Mouse (Mus musculus) lung, embryonic 14.5 days (tissue): ENCODE results near the gene Dctpp1. TPM values are rescaled to one million over a fixed set of nuclear protein-coding genes. Genes with fewer than 3 reads are reported as not detected.
"Not testable (repeated sequence)": the region's sequence is repeated elsewhere in the genome, so short reads cannot be mapped to it uniquely, and the experiment has no call there.

Experiments used
- ATAC-seq: fragments of 200-750 bp; cut with Nextera tagmentation; 2 replicates; pipeline ENCODE4 v1.8.0; 2017; ENCODE audit warnings: mild to moderate bottlenecking, moderate TSS enrichment, moderate library complexity; ENCODE audit not compliant: insufficient read depth
- DNase-seq: peaks from one replicate; pipeline ENCODE4 v3.0.0-alpha.2; 2015
- H3K27ac ChIP-seq: fragments of 300-500 bp; sonication (generic); 2 replicates; pipeline ENCODE4 v1.5.1; 2014; ENCODE audit warnings: low read depth, mild to moderate bottlenecking, moderate library complexity
- H3K27me3 ChIP-seq: fragments of 300-500 bp; sonication (generic); 2 replicates; pipeline ENCODE4 v1.6.1; 2014; ENCODE audit warnings: low read length, control low read depth; ENCODE audit not compliant: insufficient read depth
- H3K36me3 ChIP-seq: fragments of 300-500 bp; sonication (generic); 2 replicates; pipeline ENCODE4 v1.6.1; 2014; ENCODE audit warnings: control low read depth; ENCODE audit not compliant: insufficient read depth
- H3K4me1 ChIP-seq: fragments of 300-500 bp; sonication (generic); 2 replicates; pipeline ENCODE4 v1.6.1; 2014; ENCODE audit warnings: antibody characterized with exemption, control low read depth; ENCODE audit not compliant: insufficient read depth
- H3K4me2 ChIP-seq: fragments of 300-500 bp; sonication (generic); 2 replicates; pipeline ENCODE4 v1.6.1; 2014; ENCODE audit warnings: mild to moderate bottlenecking
- H3K4me3 ChIP-seq: fragments of 300-500 bp; sonication (generic); 2 replicates; pipeline ENCODE4 v1.5.1; 2014; ENCODE audit warnings: low read depth, low read length
- H3K9ac ChIP-seq: fragments of 300-500 bp; sonication (generic); 2 replicates; pipeline ENCODE4 v1.6.1; 2014
- H3K9me3 ChIP-seq: fragments of 300-500 bp; sonication (generic); 2 replicates; pipeline ENCODE4 v1.6.1; 2016; ENCODE audit warnings: low read depth, low read length, control low read depth
- CTCF ChIP-seq: IDR thresholded peaks from 2 replicates; pipeline ENCODE4 v1.5.1; 2016; ENCODE audit warnings: antibody characterized with exemption, low read depth
- WGBS: fragments of 180-500 bp; shearing (Covaris S2); extraction: QIAGEN DNeasy Blood & Tissue Kit; methylation state at CpG from one replicate; pipeline ENCODE4 v1.1.7; 2014; 5-methylcytosine and 5-hydroxymethylcytosine counted together
- polyA plus RNA-seq: library from polyadenylated mRNA; unstranded; fragments of >200 nt; fragmentation: Nextera tagmentation; extraction: Ambion mirVana; gene quantifications from 2 replicates; pipeline ENCODE4 v1.2.1, GENCODE M21; 2014

Gene Dctpp1
- polyA plus RNA-seq, 1 experiment from 2014 or later: 226 TPM

GRCm38 (mm10) chr7:127253821-127254769 lies 6.4 kb downstream of the Dctpp1 start:
- 1% methylated on average over 136 of the region's 136 CpGs for WGBS
- Histone ChIP-seq H3K9me3 (no peaks in the 10 kb centered on the region), H3K36me3 (peaks cover 46% of the 10 kb centered on the region), H3K9ac (peak overlapping the region; percentile 70), H3K4me3 (peak overlapping the region; percentile 58), H3K27me3 (no peaks in the 10 kb centered on the region), H3K4me2 (peak overlapping the region; percentile 90), H3K4me1 (no peaks in the 10 kb centered on the region), H3K27ac (peak overlapping the region; percentile 82)
- TF ChIP-seq CTCF: no peak
- ATAC-seq (peak; percentile 94), DNase-seq (peak; percentile 100)

- Histone ChIP-seq H3K4me1 (no peaks in the 10 kb centered on the region), H3K9me3 (no peaks in the 10 kb centered on the region), H3K27ac (peak overlapping the region; percentile 82), H3K4me2 (peak overlapping the region; percentile 90), H3K4me3 (peak overlapping the region; percentile 58), H3K36me3 (peaks cover 50% of the 10 kb centered on the region), H3K9ac (peak overlapping the region; percentile 65), H3K27me3 (no peaks in the 10 kb centered on the region)
- WGBS: 77% methylated on average over 6 of the region's 6 CpGs
- no peak for TF ChIP-seq CTCF
- ATAC-seq (no peak), DNase-seq (no peak)
Measured at GRCm38 (mm10) chr7:127253341-127253740, 7.2 kb downstream of the Dctpp1 start.

- Histone ChIP-seq H3K4me1 (no peaks in the 10 kb centered on the region), H3K4me2 (no peak overlapping the region), H3K27ac (no peak overlapping the region), H3K9ac (no peak overlapping the region), H3K27me3 (no peaks in the 10 kb centered on the region), H3K36me3 (peaks cover 56% of the 10 kb centered on the region), H3K4me3 (no peak overlapping the region), H3K9me3 (no peaks in the 10 kb centered on the region)
- TF ChIP-seq CTCF: peak; percentile 57
- WGBS: 87% methylated on average over 2 of the region's 2 CpGs
- ATAC-seq (no peak), DNase-seq (peak; percentile 71)
Measured at GRCm38 (mm10) chr7:127252414-127252813, 8.1 kb downstream of the Dctpp1 start.

- H3K4me3 ChIP-seq, H3K4me1 ChIP-seq, H3K27me3 ChIP-seq, H3K4me2 ChIP-seq, DNase-seq, H3K27ac ChIP-seq, H3K9me3 ChIP-seq, ATAC-seq, H3K9ac ChIP-seq: not testable (repeated sequence)
- H3K36me3 ChIP-seq: peaks cover 54% of the 10 kb centered on the region
- WGBS: 89% methylated on average over 8 of the region's 8 CpGs
Measured at GRCm38 (mm10) chr7:127250511-127250910, 10.0 kb downstream of the Dctpp1 start.

GRCm38 (mm10) chr7:127244658-127245510 lies 15.6 kb downstream of the Dctpp1 start:
- TF ChIP-seq CTCF: no peak
- H3K9ac ChIP-seq: peak overlapping the region; percentile 93
- H3K4me2 ChIP-seq: peak overlapping the region; percentile 79
- peaks cover 12% of the 10 kb centered on the region for H3K4me1 ChIP-seq
- H3K36me3 ChIP-seq: peaks cover 36% of the 10 kb centered on the region
- H3K27me3 ChIP-seq: no peaks in the 10 kb centered on the region
- DNase-seq: peak; percentile 65
- peak; percentile 83 for ATAC-seq
- H3K4me3 ChIP-seq: peak overlapping the region; percentile 85
- WGBS: 7% methylated on average over 29 of the region's 33 CpGs
- peak overlapping the region; percentile 95 for H3K27ac ChIP-seq
- no peaks in the 10 kb centered on the region for H3K9me3 ChIP-seq

DNA sequence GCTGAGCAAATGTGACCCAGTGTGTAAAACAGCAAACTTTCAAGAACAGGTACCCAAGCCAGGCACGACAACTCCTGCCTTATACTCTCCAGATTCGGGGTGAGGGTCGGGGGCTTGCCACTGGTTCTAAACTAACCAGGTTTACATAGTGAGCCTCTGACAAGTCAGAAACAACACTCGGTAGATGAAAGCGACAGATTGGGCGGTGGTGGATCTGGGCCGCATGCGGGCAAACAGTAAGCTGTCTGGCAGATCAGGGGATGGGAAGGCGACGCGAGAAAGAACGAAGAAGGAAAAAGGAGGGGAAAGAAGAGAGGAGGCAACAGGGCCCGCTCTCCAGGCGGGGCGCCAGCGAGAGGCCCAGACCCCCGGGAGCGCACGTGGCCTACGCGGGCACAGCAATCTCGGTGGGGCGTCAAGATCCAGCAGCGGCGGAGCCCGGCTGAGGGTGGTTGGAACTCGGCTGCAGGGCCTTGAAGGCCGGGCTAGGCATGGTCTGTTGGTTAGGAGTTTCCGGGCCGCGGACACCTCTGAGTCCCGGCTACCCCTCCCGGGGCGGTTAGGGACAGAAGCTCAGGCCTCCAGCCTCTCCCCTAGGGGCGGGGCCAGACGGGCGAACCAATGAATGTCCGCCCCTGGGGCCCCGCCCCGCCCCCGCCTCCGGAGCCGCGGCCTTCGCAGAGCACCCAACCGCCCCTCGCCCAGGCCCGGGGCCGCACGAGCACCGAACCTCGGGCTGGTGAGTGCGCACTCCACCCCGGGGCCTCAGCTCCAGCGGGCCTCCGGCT lies 16.4 kb downstream of the Dctpp1 start, which contains the start of gene Zfp771:
Gene Zfp771, plus strand, starts transcription at position 405 of the 788 bp plus-strand sequence.
- H3K4me1 ChIP-seq: peaks cover 12% of the 10 kb centered on the region

More for the DNA sequence above, 16.4 kb downstream of the Dctpp1 start, which contains the start of gene Zfp771:
- H3K27ac ChIP-seq: peak within 1 kb of the TSS; percentile 95
- no peaks in the 10 kb centered on the region for H3K9me3 ChIP-seq
- peaks cover 28% of the 10 kb centered on the region; the same call in 1 of the 2 replicates for H3K36me3 ChIP-seq
- ATAC-seq (peak; percentile 95), DNase-seq (peak; percentile 97)
- WGBS: 1% methylated on average over 56 of the region's 56 CpGs
- H3K27me3 ChIP-seq: no peaks in the 10 kb centered on the region
- H3K9ac ChIP-seq: peak within 1 kb of the TSS; percentile 93
- peak; percentile 38; the same call in 1 of the 2 replicates for TF ChIP-seq CTCF
- peak within 1 kb of the TSS; percentile 79 for H3K4me2 ChIP-seq
- H3K4me3 ChIP-seq: peak within 1 kb of the TSS; percentile 85
